Mouse (Mus musculus): ENCODE data around the gene Gprc5d.

Gprc5d gene

GRCm38 (mm10) chr6:135070347-135070746, 47.7 kb downstream of the Gprc5d start:
- in situ Hi-C loops (cut with MboI, MseI), result loop anchor here in 1 of 2 experiments (5.0 kb wide), 1 partner anchor 43 kb away; no protein-coding TSS in a partner anchor

DNA sequence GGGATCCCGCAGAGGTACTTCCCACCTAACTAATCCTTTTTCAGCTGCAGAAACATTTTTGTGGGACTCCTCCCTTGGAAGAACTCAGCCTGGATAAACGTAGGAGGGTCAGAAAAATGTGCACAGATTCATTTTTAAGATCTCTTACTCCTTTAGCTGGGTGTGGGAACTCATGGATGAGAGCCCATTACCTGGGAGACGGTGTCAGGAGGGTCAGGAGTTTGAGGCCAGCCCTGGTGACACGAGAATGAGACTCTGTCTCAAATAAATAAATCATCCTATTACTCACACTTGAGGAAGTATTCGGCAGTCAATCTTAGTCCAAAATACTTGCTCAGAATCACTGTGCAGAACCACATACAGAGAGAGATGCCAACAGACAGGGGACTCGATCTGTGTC, 48.2 kb downstream of the Gprc5d start:
- in situ Hi-C loops (cut with MboI, MseI), result loop anchor here in 1 of 2 experiments (5.0 kb wide), 1 partner anchor 43 kb away; no protein-coding TSS in a partner anchor

- in situ Hi-C loops (cut with MboI, MseI), result no loop called here
These were observed 49.9 kb downstream of the Gprc5d start for GRCm38 (mm10) chr6:135068221-135068620.

DNA sequence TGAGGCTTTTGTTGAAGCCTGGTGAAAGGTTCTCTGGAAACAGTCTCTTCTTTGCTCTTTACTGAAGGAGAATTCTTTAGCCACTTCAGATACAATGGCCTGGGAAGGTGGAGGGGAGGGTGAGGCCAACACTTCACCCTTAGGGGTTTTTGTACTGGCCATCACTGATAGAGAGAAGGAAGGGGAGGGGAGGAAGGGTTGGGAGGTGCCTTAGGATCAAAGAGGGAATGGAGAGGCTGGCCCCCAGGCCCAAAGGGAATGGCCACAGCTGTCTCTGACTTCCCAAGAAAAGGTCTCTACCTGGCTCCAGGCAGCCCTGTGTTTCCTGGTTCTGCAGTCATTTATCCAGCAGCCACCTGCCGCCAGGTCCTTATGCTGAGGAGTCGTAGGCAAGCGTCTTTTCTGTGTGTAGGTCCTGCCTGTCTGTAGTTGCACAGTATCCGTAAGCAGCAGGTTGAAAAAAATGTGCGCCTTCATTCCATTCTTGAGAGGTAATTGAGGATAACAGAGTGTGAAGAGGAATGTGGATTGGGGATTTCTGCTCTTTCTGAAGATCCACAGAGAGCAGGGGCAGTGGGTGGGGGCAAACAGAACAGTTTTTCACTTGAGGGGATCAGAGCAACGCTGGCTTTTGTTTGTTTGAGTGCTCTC, 51.2 kb downstream of the Gprc5d start:
- in situ Hi-C loops (cut with MboI, MseI), result no loop called here

DNA sequence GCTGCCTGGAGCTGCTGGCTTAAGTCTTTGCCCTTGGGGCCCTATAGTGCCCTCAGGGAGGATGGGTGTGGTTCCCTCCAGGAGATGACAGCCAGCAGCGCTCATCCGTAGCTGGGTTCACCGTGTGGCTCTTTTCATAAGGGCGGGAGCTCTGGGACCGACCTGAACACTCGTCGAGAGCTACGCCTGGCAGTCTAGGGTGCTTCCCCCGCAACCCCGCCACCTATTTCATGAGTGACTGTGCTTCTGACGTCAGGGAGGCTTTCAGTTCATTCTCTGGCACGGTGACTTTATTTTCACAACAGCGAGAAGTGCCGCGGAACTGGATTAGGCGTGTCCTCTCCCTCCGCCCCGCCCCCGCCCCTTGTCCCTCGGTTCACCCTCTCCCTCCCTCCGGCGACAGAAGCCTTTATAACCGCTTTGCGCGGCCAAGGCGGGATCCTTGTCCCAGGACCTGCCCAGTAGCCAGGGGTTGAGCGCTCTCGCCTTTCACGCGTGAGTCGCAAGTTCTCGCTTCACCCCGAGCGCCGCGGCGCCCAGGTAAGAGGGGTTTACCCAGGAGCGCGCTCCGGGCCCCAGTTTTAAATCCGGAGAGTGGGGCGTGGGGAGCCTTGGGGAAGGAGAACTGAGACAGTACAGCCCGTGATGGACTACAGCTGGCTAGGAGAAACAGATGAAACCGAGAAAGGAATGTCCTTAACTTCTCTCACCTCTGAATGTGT, 52.7 kb downstream of the Gprc5d start, which contains the start of gene Gprc5a:
Gene Gprc5a (plus strand): TSS at position 416 of the 722 bp plus-strand sequence.
- in situ Hi-C loops (cut with MboI, MseI), result no loop called here

GRCm38 (mm10) chr6:135064621-135065020, 53.5 kb downstream of the Gprc5d start:
- in situ Hi-C loops (cut with MboI, MseI), result no loop called here

- in situ Hi-C loops (cut with MboI, MseI), result no loop called here
These were observed 57.4 kb downstream of the Gprc5d start for GRCm38 (mm10) chr6:135060728-135061127.
